Mouse (Mus musculus) liver, adult 2 months (tissue): ENCODE measurements at regions not wholly inside any gene's neighbourhood (a gene's known extent, or its start where the extent isn't known, plus 50 kb on each side); places are given as distances from the start of the nearest gene placed in this dataset.
A peak's percentile ranks its signal among the peaks of the same experiment; 100 is the strongest.

Source experiments
- CTCF ChIP-seq: fragments of 200-500 bp; IDR thresholded peaks from 2 replicates; pipeline ENCODE4 v1.5.1; 2011; ENCODE audit warnings: low read depth, low read length, control low read depth
- POLR2A ChIP-seq: fragments of 200-500 bp; IDR thresholded peaks from 2 replicates; pipeline ENCODE4 v1.6.1; 2011; ENCODE audit warnings: low read length, control low read depth; ENCODE audit not compliant: insufficient read depth; ENCODE audit errors: extremely low read depth

DNA sequence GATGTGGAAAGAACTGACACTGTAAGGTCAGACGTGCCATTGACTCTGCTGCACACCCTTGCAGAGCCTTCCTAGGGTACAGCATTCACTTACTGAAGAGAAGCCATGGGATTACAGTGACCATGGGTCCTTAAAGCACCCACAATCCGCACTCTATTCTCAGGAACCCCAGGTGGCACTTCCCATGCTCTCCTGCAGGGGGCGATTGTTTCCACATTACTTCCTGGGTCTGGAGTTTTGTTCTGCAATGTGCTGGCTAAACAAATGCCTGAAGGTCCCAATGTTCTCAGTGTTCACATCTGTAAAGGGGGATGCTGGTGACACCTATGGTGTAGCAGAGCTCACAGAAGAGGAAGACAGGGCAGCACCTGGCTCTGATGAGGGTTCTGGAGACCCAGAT, 198.0 kb downstream of the Gm26897 start:
- TF ChIP-seq CTCF = peak; percentile 62
- no peak for TF ChIP-seq POLR2A
